Mouse (Mus musculus) CH12.LX (cell line): Measurements from ENCODE around the gene Ap1s3. TPM values are rescaled to one million over a fixed set of nuclear protein-coding genes. Genes with fewer than 3 reads are reported as not detected.

Source experiments
- DNase-seq: peaks from one replicate; pipeline ENCODE4 v3.0.0-alpha.2; 2013; ENCODE audit errors: extremely low read depth
- H3K27ac ChIP-seq: 2 replicates; pipeline ENCODE4 v1.5.1; 2012; ENCODE audit warnings: low read depth, mild to moderate bottlenecking, control low read depth, moderate library complexity; ENCODE audit not compliant: insufficient read depth
- H3K27me3 ChIP-seq: replicated peaks from 2 replicates; pipeline ENCODE3; 2012; ENCODE audit warnings: inconsistent platforms
- H3K36me3 ChIP-seq, 2 experiments: replicated peaks in 1 of 2; 2 replicates each; pipeline versions ENCODE3 to v1.6.1; 2012; ENCODE audit warnings: inconsistent platforms in 1 of 2, low read length in 1 of 2, mild to moderate bottlenecking in 1 of 2, mixed read lengths in 1 of 2, moderate library complexity in 1 of 2; ENCODE audit not compliant: control insufficient read depth in 1 of 2, insufficient read depth in 1 of 2
- H3K4me1 ChIP-seq, 2 experiments: 2 replicates each; pipeline ENCODE4 v1.6.1; 2012; ENCODE audit warnings: inconsistent platforms in 1 of 2, moderate library complexity in 1 of 2; ENCODE audit not compliant: insufficient read depth in 2 of 2, control insufficient read depth in 1 of 2
- H3K4me2 ChIP-seq: 2 replicates; pipeline ENCODE4 v1.6.1; 2012; ENCODE audit warnings: low read depth, mild to moderate bottlenecking, control low read depth; ENCODE audit not compliant: poor library complexity, insufficient read depth, severe bottlenecking
- H3K4me3 ChIP-seq, 3 experiments: fragments of 150-350 bp in 1 of 3; sonication (generic) in 1 of 3; replicated peaks in 1 of 3; 2 replicates each; pipeline versions ENCODE3 to v1.5.1; 2011 to 2012; ENCODE audit warnings: low read depth in 2 of 3, low read length in 2 of 3, mild to moderate bottlenecking in 2 of 3, moderate library complexity in 2 of 3, control low read depth in 1 of 3, improper control_type of control experiment in 1 of 3, inconsistent platforms in 1 of 3, mixed read lengths in 1 of 3; ENCODE audit not compliant: poor library complexity in 1 of 3
- H3K79me2 ChIP-seq: replicated peaks from 2 replicates; pipeline ENCODE4 v1.6.1; 2012; ENCODE audit warnings: mild to moderate bottlenecking, moderate library complexity; ENCODE audit not compliant: control insufficient read depth, poor library complexity, insufficient read depth, severe bottlenecking; ENCODE audit errors: extremely low read depth
- H3K9ac ChIP-seq: 2 replicates; pipeline ENCODE4 v1.6.1; 2012; ENCODE audit warnings: low read depth, mild to moderate bottlenecking, control low read depth, moderate library complexity; ENCODE audit not compliant: insufficient read depth
- H3K9me3 ChIP-seq: replicated peaks from 2 replicates; pipeline ENCODE3; 2012; ENCODE audit warnings: low read length, inconsistent platforms, mixed read lengths
- BHLHE40 ChIP-seq: IDR thresholded peaks from 2 replicates; pipeline ENCODE4 v1.6.1; 2011; ENCODE audit warnings: mild to moderate bottlenecking, low read depth, low read length, improper control_type of control experiment
- CHD1 ChIP-seq: IDR thresholded peaks from 2 replicates; pipeline ENCODE4 v1.6.1; 2012; ENCODE audit warnings: low read depth, low read length, improper control_type of control experiment, inconsistent platforms
- CHD2 ChIP-seq: IDR thresholded peaks from 2 replicates; pipeline ENCODE4 v1.6.1; 2011; ENCODE audit warnings: low read length, improper control_type of control experiment
- CTCF ChIP-seq, 2 experiments: IDR thresholded peaks in 1 of 2; conservative IDR thresholded peaks in 1 of 2; 2 replicates each; pipeline ENCODE4 v1.5.1; 2011 to 2012; ENCODE audit warnings: low read depth in 2 of 2, low read length in 2 of 2, improper control_type of control experiment in 1 of 2, inconsistent platforms in 1 of 2, mild to moderate bottlenecking in 1 of 2, moderate library complexity in 1 of 2
- E2F4 ChIP-seq: IDR thresholded peaks from 2 replicates; pipeline ENCODE4 v1.6.1; 2011; ENCODE audit warnings: low read depth, low read length, improper control_type of control experiment; ENCODE audit not compliant: insufficient replicate concordance
- ELF1 ChIP-seq: IDR thresholded peaks from 2 replicates; pipeline ENCODE4 v1.6.1; 2014; ENCODE audit warnings: low read depth, mild to moderate bottlenecking, inconsistent platforms, low read length, improper control_type of control experiment
- GABPA ChIP-seq: IDR thresholded peaks from 2 replicates; pipeline ENCODE4 v1.6.1; 2012; ENCODE audit warnings: low read depth, low read length, improper control_type of control experiment, inconsistent platforms; ENCODE audit not compliant: insufficient replicate concordance
- HCFC1 ChIP-seq: IDR thresholded peaks from 2 replicates; pipeline ENCODE4 v1.6.1; 2012; ENCODE audit warnings: low read depth, mild to moderate bottlenecking, inconsistent platforms, low read length, improper control_type of control experiment
- JUND ChIP-seq: conservative IDR thresholded peaks from 2 replicates; pipeline ENCODE4 v1.6.1; 2011; ENCODE audit warnings: low read depth, low read length, improper control_type of control experiment
- MAFK ChIP-seq: IDR thresholded peaks from 2 replicates; pipeline ENCODE4 v1.6.1; 2011; ENCODE audit warnings: low read length, improper control_type of control experiment; ENCODE audit not compliant: insufficient replicate concordance
- MAX ChIP-seq: IDR thresholded peaks from 2 replicates; pipeline ENCODE4 v1.6.1; 2011; ENCODE audit warnings: low read length, improper control_type of control experiment
- MEF2A ChIP-seq: IDR thresholded peaks from 2 replicates; pipeline ENCODE4 v1.6.1; 2014; ENCODE audit warnings: low read depth, mild to moderate bottlenecking, inconsistent platforms, low read length, improper control_type of control experiment, borderline replicate concordance
- MYC ChIP-seq: IDR thresholded peaks from 2 replicates; pipeline ENCODE4 v1.6.1; 2011; ENCODE audit warnings: low read depth, mild to moderate bottlenecking, improper control_type of control experiment, low read length
- NELFE ChIP-seq: IDR thresholded peaks from 2 replicates; pipeline ENCODE4 v1.6.1; 2011; ENCODE audit warnings: low read depth, low read length, improper control_type of control experiment
- NRF1 ChIP-seq: IDR thresholded peaks from 2 replicates; pipeline ENCODE4 v1.6.1; 2014; ENCODE audit warnings: low read depth, mild to moderate bottlenecking, inconsistent platforms, low read length, improper control_type of control experiment, moderate library complexity
- POLR2AphosphoS2 ChIP-seq: IDR thresholded peaks from 2 replicates; pipeline ENCODE4 v1.6.1; 2011; ENCODE audit warnings: low read depth, low read length, improper control_type of control experiment
- RAD21 ChIP-seq: IDR thresholded peaks from 2 replicates; pipeline ENCODE4 v1.6.1; 2011; ENCODE audit warnings: low read depth, mild to moderate bottlenecking, low read length, improper control_type of control experiment, moderate library complexity
- SIN3A ChIP-seq: IDR thresholded peaks from 2 replicates; pipeline ENCODE4 v1.6.1; 2012; ENCODE audit warnings: low read length, improper control_type of control experiment, inconsistent platforms
- SMC3 ChIP-seq: IDR thresholded peaks from 2 replicates; pipeline ENCODE4 v1.6.1; 2011; ENCODE audit warnings: low read depth, low read length, improper control_type of control experiment
- TBP ChIP-seq: conservative IDR thresholded peaks from 2 replicates; pipeline ENCODE4 v1.6.1; 2011; ENCODE audit warnings: low read depth, low read length, improper control_type of control experiment
- TCF12 ChIP-seq: IDR thresholded peaks from 2 replicates; pipeline ENCODE4 v1.6.1; 2014; ENCODE audit warnings: low read depth, mild to moderate bottlenecking, inconsistent platforms, low read length, improper control_type of control experiment
- ZKSCAN1 ChIP-seq: IDR thresholded peaks from 2 replicates; pipeline ENCODE4 v1.6.1; 2012; ENCODE audit warnings: low read depth, inconsistent platforms, low read length, improper control_type of control experiment, borderline replicate concordance
- ZMIZ1 ChIP-seq: IDR thresholded peaks from 2 replicates; pipeline ENCODE4 v1.6.1; 2012; ENCODE audit warnings: low read depth, mild to moderate bottlenecking, inconsistent platforms, low read length, improper control_type of control experiment
- ZNF384 ChIP-seq: IDR thresholded peaks from 2 replicates; pipeline ENCODE4 v1.6.1; 2012; ENCODE audit warnings: low read depth, low read length, improper control_type of control experiment, inconsistent platforms
- dilution Hi-C: fragments of 300-500 bp; cut with MboI; formaldehyde crosslinking; loops from 2 replicates; pipeline ENCODE4 v1.14.3; 2020; ENCODE audit warnings: low sequenced_read_pairs; ENCODE audit not compliant: extremely low pct_unique_long_range_greater_than_20kb, extremely low pct_ligation_motif_present
- in situ Hi-C: fragments of 300-500 bp; cut with MboI; formaldehyde crosslinking; loops from 3 replicates; pipeline ENCODE4 v1.14.3; 2019; ENCODE audit warnings: low sequenced_read_pairs, low pct_ligation_motif_present, low pct_unique_long_range_greater_than_20kb, mixed read lengths
- polyA plus RNA-seq: library from polyadenylated mRNA; unstranded; fragments of >175 nt; gene quantifications from 2 replicates; pipeline ENCODE4 v1.2.1, GENCODE M21; 2012; ENCODE audit warnings: low read depth; ENCODE audit not compliant: insufficient read length
- total RNA-seq, 2 experiments: library from RNA; depleted of rRNA; stranded (reverse); fragments of 300-350 nt in 1 of 2; fragments of >200 nt in 1 of 2; gene quantifications; 2 replicates each; pipeline ENCODE4 v1.2.3; 2012 to 2014

Ap1s3 gene
- total and polyA plus RNA-seq, 3 experiments: 10.5 to 36.6 (median 13.9) TPM

DNA sequence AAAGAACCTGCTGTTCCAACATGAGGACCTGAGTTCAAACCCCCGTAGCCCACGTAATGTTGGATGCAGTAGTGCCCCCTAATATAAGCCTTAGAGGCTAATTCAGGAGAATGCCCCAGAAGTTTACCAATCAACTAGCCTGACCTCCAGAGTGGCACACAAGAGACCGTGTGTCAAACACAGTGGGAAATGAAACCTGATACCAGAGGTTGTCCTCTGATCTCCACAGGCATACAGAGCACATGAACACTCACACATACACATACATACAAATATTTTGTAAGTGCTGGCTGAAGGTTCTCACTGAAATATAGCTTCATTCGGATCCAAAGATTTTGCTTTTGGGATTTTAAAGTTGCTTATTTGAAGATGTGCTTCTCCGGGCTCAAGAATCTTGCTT lies 32.1 kb downstream of the Ap1s3 start:
- in situ Hi-C loops: loop anchor here (5.0 to 25.0 kb wide), 3 partner anchors 33 to 1102 kb away; partner anchors contain the start of gene Ap1s3

DNA sequence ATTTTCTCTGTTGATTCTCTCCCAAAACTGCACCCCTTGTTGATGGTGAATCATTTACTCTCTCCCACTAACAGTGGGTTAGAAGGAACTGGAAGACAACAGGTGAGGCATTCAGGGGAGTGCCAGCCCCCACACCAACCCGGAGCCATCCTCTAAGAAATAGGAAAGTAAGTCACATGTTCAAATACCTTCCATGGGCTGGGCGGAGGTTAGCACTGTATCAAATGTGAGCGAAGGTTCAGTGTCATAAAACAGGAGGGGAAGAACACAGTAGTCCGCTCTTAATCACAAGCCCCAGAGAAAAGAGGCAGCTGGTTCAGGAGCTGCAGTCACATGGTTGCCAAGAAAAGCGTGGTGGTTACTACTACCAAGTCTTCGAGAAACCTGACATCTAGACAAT lies 32.7 kb downstream of the Ap1s3 start:
- Histone ChIP-seq H3K79me2 (peaks cover 2% of the 10 kb centered on the region), H3K27ac (no peak overlapping the region), H3K9me3 (peaks cover 2% of the 10 kb centered on the region), H3K4me3 (no peak overlapping the region), H3K27me3 (no peaks in the 10 kb centered on the region), H3K4me2 (no peak overlapping the region), H3K9ac (no peak overlapping the region), H3K4me1 (peaks cover 4 to 40% of the 10 kb centered on the region in 2 experiments), H3K36me3 (peaks cover 0 to 47% of the 10 kb centered on the region in 2 experiments)
- DNase-seq: no peak
- TF ChIP-seq NRF1 (no peak), TCF12 (no peak), CTCF (conservative IDR thresholded peaks at IDR 0.05 in 1 of 2, IDR thresholded peaks at IDR 0.05 in 1 of 2; ENCODE audit: low read depth in 2 of 2, low read length in 2 of 2) (no peak), MYC (no peak), POLR2AphosphoS2 (no peak), CHD2 (no peak), ZKSCAN1 (no peak), NELFE (no peak), TBP (no peak), E2F4 (no peak), MAX (no peak), MAFK (no peak), JUND (no peak), SMC3 (no peak)
- in situ Hi-C loops (loop anchor here (5.0 to 25.0 kb wide), 3 partner anchors 33 to 1102 kb away; partner anchors contain the start of gene Ap1s3), dilution Hi-C loops (no loop called here)

More for the DNA sequence above, 32.1 kb downstream of the Ap1s3 start:
- no peak overlapping the region for H3K9ac ChIP-seq
- peaks cover 2% of the 10 kb centered on the region for H3K79me2 ChIP-seq
- no peak overlapping the region for H3K27ac ChIP-seq
- no peak overlapping the region for H3K4me3 ChIP-seq
- no peaks in the 10 kb centered on the region for H3K27me3 ChIP-seq
- no peak for DNase-seq
- H3K9me3 ChIP-seq: peaks cover 2% of the 10 kb centered on the region
- peaks cover 9 to 46% of the 10 kb centered on the region in 2 experiments for H3K4me1 ChIP-seq
- TF ChIP-seq MEF2A: no peak
- no peak for TF ChIP-seq ELF1
- TF ChIP-seq SMC3: no peak
- no peak for TF ChIP-seq E2F4
- no peak for TF ChIP-seq ZNF384
- no peak for TF ChIP-seq CHD1
- no peak for TF ChIP-seq BHLHE40
- no peak for TF ChIP-seq RAD21
- no peak for TF ChIP-seq SIN3A
- TF ChIP-seq GABPA: no peak
- TF ChIP-seq CTCF (conservative IDR thresholded peaks at IDR 0.05 in 1 of 2, IDR thresholded peaks at IDR 0.05 in 1 of 2; ENCODE audit: low read depth in 2 of 2, low read length in 2 of 2): no peak
- no peak for TF ChIP-seq HCFC1
- TF ChIP-seq ZMIZ1: no peak
- TF ChIP-seq MAFK: no peak
- TF ChIP-seq, all 38 proteins: peak for 0
- dilution Hi-C loops: no loop called here
- H3K36me3 ChIP-seq: peaks cover 0 to 43% of the 10 kb centered on the region in 2 experiments
- no peak overlapping the region for H3K4me2 ChIP-seq
